Mouse (Mus musculus) embryonic facial prominence, embryonic 10.5 days (tissue): Measurements from ENCODE around the gene Tnfaip8l2. TPM values are rescaled to one million over a fixed set of nuclear protein-coding genes. Genes with fewer than 3 reads are reported as not detected.

ENCODE experiments used
- DNase-seq: peaks from one replicate; pipeline ENCODE4 v3.0.0-alpha.2; 2017; ENCODE audit warnings: low spot score
- H3K27ac ChIP-seq: fragments of 300-500 bp; sonication (generic); replicated peaks from 2 replicates; pipeline ENCODE4 v1.5.1; 2016; ENCODE audit warnings: mild to moderate bottlenecking
- H3K27me3 ChIP-seq: fragments of 300-500 bp; sonication (generic); replicated peaks from 2 replicates; pipeline ENCODE4 v1.6.1; 2016; ENCODE audit warnings: low read depth, mild to moderate bottlenecking; ENCODE audit not compliant: poor library complexity, severe bottlenecking
- H3K36me3 ChIP-seq: fragments of 300-500 bp; sonication (generic); replicated peaks from 2 replicates; pipeline ENCODE4 v1.6.1; 2016; ENCODE audit warnings: mild to moderate bottlenecking, moderate library complexity
- H3K4me1 ChIP-seq: fragments of 300-500 bp; sonication (generic); 2 replicates; pipeline ENCODE4 v1.6.1; 2016
- H3K4me3 ChIP-seq: fragments of 300-500 bp; sonication (generic); 2 replicates; pipeline ENCODE4 v1.5.1; 2016; ENCODE audit warnings: mild to moderate bottlenecking, moderate library complexity
- H3K9me3 ChIP-seq: fragments of 300-500 bp; sonication (generic); 2 replicates; pipeline ENCODE4 v1.6.1; 2016; ENCODE audit warnings: mild to moderate bottlenecking
- WGBS: fragments of 180-500 bp; shearing (Covaris S2); methylation state at CpG from one replicate; pipeline ENCODE4 v1.1.7; 2016; 5-methylcytosine and 5-hydroxymethylcytosine counted together
- polyA plus RNA-seq: library from polyadenylated mRNA; unstranded; fragments of >200 nt; fragmentation: Nextera tagmentation; extraction: Ambion mirVana; gene quantifications from 2 replicates; pipeline ENCODE4 v1.2.1, GENCODE M21; 2016

The Tnfaip8l2 gene
- polyA plus RNA-seq, 1 experiment from 2014 or later: 2.8 TPM

DNA sequence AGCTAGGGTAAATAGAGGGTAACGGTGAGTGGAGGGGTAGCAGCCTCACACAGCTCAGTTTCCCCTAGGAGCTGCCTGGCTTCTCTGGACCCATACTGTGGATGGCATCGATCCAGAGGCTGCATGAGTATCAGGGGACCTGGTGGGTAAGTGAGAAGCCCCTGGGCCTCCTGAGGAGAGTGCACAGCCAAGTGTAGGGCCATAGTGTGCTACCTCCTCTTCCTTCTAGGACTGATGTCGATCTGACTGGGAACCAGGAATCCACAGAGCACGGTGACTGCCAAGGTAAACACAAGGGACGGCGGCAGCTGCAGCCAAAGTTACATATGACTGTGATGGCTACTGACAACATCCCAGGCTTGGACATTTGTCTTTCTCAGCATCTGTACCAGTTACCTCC lies 28.9 kb upstream of the Tnfaip8l2 start:
- WGBS: 82% methylated on average over 6 of the region's 6 CpGs
- Histone ChIP-seq H3K36me3 (peaks cover 70% of the 10 kb centered on the region), H3K9me3 (no peaks in the 10 kb centered on the region), H3K4me3 (no peak overlapping the region), H3K27ac (no peak overlapping the region), H3K4me1 (peaks cover 21% of the 10 kb centered on the region), H3K27me3 (peaks cover 89% of the 10 kb centered on the region)
- DNase-seq: no peak

DNA sequence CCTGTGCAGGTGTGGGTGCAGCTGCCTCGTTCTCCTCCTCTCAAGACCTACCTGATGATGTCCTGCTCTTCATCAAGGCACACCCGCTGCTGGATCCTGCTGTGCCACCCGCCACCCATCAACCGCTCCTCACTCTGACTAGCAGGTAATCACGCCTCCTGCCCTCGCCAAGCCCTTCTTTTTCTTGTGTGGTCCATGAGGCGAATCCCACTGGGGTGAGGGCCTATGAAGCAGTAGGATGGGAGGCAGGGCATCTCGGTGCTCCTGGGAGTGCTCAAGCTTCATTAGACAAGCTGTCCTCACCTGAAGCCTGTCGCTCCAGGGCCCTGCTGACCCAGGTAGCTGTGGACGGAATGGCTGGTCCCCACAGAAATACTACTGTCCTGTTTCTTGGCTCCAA lies 27.8 kb upstream of the Tnfaip8l2 start:
- H3K36me3 ChIP-seq: peaks cover 82% of the 10 kb centered on the region

DNA sequence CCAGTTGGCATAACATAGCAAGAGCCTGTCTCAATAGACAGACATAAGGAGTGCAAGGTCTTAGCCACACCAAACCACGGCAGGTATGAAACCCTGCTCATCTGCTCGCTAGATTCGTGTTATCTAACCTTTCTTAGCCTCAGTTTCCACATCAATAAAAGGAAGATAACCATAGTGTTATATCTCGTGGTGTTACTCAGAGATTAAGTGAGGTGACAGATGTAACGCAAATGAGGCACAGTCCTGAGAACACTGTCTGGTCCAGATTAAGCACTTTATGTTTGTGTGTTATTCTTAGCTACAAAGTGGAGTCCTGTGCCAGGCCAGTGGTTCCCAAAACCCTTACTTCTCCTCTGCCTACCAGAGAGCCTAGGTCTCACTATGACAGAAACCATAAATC lies 22.7 kb upstream of the Tnfaip8l2 start:
- H3K9me3 ChIP-seq: no peaks in the 10 kb centered on the region
- no peak for DNase-seq
- peaks cover 39% of the 10 kb centered on the region for H3K4me1 ChIP-seq
- peaks cover 62% of the 10 kb centered on the region for H3K36me3 ChIP-seq
- H3K27ac ChIP-seq: no peak overlapping the region
- WGBS: 84% methylated on average over 5 of the region's 5 CpGs
- peaks cover 66% of the 10 kb centered on the region for H3K27me3 ChIP-seq
- H3K4me3 ChIP-seq: no peak overlapping the region

More for the DNA sequence above, 27.8 kb upstream of the Tnfaip8l2 start:
- Histone ChIP-seq H3K4me1 (peaks cover 21% of the 10 kb centered on the region), H3K4me3 (no peak overlapping the region), H3K9me3 (no peaks in the 10 kb centered on the region), H3K27me3 (peaks cover 81% of the 10 kb centered on the region), H3K27ac (no peak overlapping the region)
- no peak for DNase-seq
- 88% methylated on average over 10 of the region's 10 CpGs for WGBS

DNA sequence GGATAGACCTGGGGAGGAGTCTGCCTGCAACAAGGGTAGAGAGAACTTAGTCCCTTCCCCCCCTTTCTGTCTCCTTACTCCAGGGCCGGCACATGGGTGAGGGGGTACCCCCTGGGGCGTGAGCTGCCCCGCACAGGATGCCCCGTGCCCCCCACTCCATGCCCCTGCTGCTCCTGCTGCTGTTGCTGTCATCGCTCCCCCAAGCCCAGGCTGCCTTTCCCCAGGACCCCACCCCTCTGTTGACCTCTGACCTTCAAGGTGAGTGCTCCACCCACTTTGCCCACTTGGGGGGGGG lies 22.0 kb upstream of the Tnfaip8l2 start:
- Histone ChIP-seq H3K4me3 (no peak overlapping the region), H3K9me3 (no peaks in the 10 kb centered on the region), H3K27ac (no peak overlapping the region), H3K27me3 (peaks cover 66% of the 10 kb centered on the region), H3K36me3 (peaks cover 55% of the 10 kb centered on the region), H3K4me1 (peaks cover 44% of the 10 kb centered on the region)
- WGBS: 48% methylated on average over 5 of the region's 5 CpGs
- no peak for DNase-seq

DNA sequence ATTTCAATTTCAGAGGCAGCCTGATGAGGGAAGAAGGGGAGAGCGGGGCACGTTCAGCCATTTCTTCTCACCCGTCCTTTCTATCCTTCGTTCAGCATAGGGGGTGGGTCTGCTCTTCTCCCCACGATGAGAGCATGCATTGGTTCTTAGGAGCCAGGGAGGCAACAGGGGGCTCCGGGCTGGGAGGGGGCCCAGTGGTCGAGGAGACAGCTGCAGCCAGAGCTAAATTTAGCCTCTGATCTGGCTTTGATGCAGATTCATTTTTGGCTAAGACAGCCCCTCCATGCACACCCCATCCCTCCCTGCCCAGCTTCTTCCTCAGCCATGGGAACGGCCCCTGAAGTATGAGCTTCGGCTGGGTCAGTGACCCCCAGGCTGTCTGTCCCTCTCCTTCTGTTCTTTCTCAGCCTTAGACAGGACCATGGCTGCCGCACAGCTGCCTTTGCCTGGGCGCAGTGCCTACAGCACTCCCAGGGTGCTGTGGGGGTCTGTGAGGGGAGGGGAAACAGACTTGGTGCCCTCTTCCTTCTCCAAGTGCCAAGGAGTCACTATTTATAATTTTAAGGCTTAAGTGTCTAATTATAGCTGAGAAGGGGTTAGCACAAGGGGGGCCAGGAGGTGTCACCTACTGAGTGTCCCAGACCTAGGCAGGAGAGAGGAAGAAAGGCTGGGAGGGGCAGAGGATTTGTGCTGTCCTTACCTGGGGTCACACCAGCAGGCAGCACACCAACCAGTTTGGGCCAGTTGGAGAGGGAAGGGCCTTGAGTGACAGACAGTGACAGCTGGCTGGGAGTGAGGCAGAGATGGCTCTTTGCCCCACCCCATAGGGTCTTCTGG lies 21.5 kb upstream of the Tnfaip8l2 start:
- no peak for DNase-seq
- H3K36me3 ChIP-seq: peaks cover 50% of the 10 kb centered on the region
- 63% methylated on average over 11 of the region's 11 CpGs for WGBS
- no peaks in the 10 kb centered on the region for H3K9me3 ChIP-seq
- no peak overlapping the region for H3K27ac ChIP-seq
- H3K4me3 ChIP-seq: no peak overlapping the region
- H3K4me1 ChIP-seq: peaks cover 44% of the 10 kb centered on the region
- peaks cover 66% of the 10 kb centered on the region for H3K27me3 ChIP-seq

DNA sequence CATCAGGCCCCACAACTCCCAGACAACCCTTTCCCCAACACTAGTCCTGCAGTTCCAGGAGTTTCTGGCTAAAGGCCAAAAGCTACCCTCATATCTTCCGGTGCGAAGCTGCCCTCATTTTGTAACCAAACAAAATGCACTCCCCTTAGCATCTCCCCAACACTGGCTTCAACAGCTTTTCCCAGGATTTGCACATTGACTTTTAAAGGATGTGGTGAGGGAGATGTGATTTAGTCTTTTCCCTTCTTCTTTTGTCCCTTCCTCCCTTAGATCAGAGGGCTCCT lies 20.1 kb upstream of the Tnfaip8l2 start:
- WGBS: 53% methylated on average over 2 of the region's 2 CpGs
- Histone ChIP-seq H3K27me3 (peaks cover 60% of the 10 kb centered on the region), H3K4me3 (peak overlapping the region; percentile 89), H3K36me3 (peaks cover 36% of the 10 kb centered on the region), H3K27ac (no peak overlapping the region), H3K4me1 (peaks cover 44% of the 10 kb centered on the region), H3K9me3 (no peaks in the 10 kb centered on the region)
- no peak for DNase-seq

DNA sequence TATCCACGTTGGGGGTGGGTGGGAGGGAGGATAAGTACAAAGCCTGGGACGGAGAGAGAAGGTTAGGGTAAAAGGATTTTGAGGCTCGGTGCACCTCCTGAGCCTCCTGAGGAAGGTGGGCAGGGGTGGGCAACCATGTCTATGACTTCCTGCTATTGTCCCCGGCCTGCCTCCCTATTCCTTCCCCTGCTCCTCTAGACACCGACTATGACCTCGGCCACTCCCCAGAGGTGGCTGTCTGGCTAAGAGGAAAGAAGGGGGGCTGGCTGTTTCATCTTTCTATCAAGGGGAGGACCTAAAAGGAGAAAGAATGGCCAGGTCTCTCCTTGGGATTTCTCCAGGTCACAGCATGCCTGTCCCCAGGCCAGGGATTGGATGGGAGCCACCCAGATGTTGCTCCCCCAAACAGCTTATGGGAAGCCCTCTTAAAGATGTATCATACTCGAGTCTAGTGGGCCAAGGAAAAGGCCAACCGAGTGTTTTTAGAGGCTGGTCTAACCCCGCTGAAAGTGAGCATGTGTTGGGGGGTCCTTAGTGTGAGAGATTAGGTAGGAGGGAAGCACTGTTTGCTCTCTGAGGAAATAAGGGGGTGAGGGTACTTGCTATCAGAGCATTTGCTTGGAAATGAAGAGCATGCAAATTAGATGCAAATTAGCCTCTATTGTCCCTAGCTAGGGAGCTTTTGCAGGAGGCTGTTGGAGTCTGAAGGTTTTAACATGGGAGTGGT lies 19.6 kb upstream of the Tnfaip8l2 start:
- H3K4me3 ChIP-seq: peak overlapping the region; percentile 89
- peak overlapping the region; percentile 86 for H3K27ac ChIP-seq
- H3K9me3 ChIP-seq: no peaks in the 10 kb centered on the region
- H3K4me1 ChIP-seq: peaks cover 44% of the 10 kb centered on the region
- DNase-seq: no peak
- 5% methylated on average over 9 of the region's 9 CpGs for WGBS
- peaks cover 31% of the 10 kb centered on the region for H3K36me3 ChIP-seq
- peaks cover 60% of the 10 kb centered on the region for H3K27me3 ChIP-seq

DNA sequence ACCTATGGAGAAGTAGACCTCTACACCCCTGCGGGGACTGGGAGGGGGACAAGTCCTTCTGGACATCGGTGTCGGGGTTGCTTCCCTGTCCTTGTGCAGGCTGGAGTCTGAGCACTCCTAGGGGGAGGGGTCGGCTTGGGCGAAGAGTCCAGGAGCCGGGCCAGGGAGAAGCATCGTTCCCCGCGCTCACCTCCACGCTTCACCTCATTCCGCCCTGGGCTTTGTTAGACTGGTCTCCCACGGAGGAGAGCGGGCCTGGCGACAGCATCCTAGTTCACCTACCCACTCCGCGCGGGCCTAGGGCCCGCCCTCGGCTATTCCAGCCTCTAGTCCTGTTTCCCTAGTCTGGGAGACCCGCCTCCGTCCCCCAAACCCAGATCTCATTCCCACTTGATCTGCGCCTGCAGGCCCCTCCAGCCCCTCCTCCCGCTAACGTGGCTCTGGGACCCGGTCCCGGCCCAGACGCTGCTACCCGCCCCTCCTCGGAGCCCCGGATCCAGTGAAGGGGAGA lies 18.9 kb upstream of the Tnfaip8l2 start:
- Histone ChIP-seq H3K36me3 (peaks cover 24% of the 10 kb centered on the region), H3K27me3 (peaks cover 59% of the 10 kb centered on the region), H3K27ac (peak overlapping the region; percentile 86), H3K9me3 (no peaks in the 10 kb centered on the region), H3K4me3 (peak overlapping the region; percentile 89), H3K4me1 (peaks cover 44% of the 10 kb centered on the region)
- peak; percentile 59 for DNase-seq
- 1% methylated on average over 30 of the region's 30 CpGs for WGBS

DNA sequence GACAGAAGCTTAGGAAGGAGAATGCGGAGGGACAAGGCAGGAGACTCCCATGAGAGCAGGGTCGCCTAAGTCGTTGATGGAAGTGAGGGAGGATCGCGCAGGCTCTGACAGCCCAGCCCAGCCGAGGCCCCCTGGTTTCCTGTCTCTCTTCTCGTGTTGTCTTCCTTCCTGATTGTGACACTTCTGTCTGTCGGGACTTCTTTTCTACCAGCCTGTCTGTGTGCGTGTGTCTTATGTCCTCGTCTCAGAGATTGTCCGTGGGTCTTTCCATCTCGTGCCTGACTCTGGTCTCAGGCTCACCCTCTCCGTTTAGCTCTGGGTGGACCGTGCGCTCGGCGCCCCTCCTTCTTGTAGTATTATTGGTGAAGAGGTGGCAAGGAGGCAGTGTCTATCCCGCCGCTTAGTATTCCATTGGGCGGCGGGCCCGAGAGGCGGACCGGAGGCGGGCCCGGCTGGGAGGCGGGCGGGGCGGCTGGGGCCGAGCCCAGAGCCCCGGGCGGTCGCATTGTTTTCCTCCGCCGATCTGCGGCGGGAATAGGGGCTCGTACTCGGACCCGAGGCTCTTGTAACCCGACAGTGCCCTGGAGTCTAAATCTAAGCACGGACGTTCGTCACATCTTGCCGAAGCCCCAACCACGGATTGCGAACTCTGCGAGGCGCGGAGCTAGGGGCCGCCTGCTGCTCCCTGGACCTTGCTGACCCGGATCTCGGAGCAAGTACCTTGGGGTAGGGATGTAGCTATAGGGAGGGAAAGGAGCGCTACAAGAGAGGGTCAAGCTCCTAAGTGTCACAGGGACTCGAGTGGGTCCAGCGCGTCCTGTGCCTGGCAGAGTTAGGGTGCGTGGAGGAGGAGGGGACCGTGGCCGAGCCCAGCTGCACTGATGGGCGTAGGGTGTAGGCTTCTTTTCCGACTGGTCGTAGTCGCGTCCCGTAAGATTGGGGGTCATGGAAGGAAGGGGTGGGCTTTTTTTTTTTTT lies 18.1 kb upstream of the Tnfaip8l2 start, which contains the start of gene Sema6c:
Gene Sema6c, plus strand, starts transcription at position 471 of the 977 bp plus-strand sequence.
- peak within 1 kb of the TSS; percentile 86 for H3K27ac ChIP-seq
- peak within 1 kb of the TSS; percentile 89 for H3K4me3 ChIP-seq
- H3K27me3 ChIP-seq: peaks cover 59% of the 10 kb centered on the region
- peak; percentile 93 for DNase-seq
- peaks cover 16% of the 10 kb centered on the region for H3K36me3 ChIP-seq
- no peaks in the 10 kb centered on the region for H3K9me3 ChIP-seq
- under 1% methylated on average over 66 of the region's 66 CpGs for WGBS
- H3K4me1 ChIP-seq: peaks cover 44% of the 10 kb centered on the region

DNA sequence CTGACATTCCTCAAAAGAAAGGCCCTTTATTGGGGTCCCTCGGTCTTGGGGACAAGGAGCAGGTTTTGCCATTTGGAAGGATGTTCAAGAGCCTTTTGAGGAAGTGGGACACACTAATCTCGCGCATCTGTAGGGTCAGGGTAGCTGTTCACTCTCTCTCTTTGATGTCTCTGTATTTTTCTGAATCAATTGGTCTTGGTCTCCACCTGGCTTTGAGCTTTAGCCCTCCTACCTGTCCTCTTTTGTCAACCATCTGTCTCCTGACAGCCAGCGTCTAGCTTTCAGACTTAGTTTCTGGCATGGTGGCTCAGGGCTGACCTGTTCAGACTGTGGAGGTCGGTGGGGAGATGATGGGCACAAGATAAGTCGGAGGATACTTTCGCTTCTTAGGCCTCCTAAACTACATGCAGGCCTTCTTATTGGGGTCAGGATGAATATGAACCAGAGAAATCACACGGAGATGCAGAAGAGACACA lies 17.4 kb upstream of the Tnfaip8l2 start:
- peak overlapping the region; percentile 89 for H3K4me3 ChIP-seq
- peaks cover 9% of the 10 kb centered on the region for H3K36me3 ChIP-seq
- H3K9me3 ChIP-seq: no peaks in the 10 kb centered on the region
- WGBS: 10% methylated on average over 8 of the region's 8 CpGs
- H3K4me1 ChIP-seq: peaks cover 44% of the 10 kb centered on the region
- no peak for DNase-seq
- no peak overlapping the region for H3K27ac ChIP-seq
- H3K27me3 ChIP-seq: peaks cover 58% of the 10 kb centered on the region

DNA sequence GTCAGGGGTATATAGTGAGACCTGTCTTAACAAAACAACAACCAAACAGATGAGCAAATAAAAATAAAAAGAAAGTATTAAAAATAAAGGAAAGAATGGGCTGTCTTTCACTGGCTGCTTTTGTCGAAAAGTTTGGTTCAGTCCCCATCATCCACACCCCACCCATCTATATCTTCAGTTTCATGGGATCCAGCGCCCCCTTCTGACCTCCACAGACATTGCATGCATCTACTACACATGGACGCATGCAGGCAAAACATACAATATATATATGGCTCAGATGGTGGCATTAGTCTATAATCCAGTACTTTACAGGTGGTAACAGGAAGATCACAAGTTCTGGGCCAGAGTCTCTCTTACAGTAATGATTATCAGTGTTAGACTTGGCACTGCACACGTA lies 11.7 kb upstream of the Tnfaip8l2 start:
- 55% methylated on average over 4 of the region's 4 CpGs for WGBS
- DNase-seq: no peak
- H3K9me3 ChIP-seq: no peaks in the 10 kb centered on the region

DNA sequence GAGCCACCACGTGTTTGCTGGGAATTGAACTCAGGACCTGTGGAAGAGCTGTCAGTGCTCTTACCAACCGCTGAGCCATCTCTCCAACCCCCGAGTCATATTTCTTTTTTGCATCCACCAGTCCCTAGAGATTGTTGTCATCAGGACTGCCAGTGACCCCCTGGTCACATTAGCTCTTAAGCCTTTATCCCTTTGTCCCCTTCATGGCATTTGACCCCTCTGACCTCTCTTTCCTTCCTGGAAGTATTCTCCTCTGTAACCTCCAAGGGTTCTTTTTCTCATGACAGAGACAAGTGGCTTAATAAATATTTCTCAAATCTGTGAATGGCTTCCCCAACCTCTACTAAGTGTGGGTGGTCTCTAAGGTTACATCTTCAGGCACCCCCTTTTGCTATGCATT lies 5.8 kb upstream of the Tnfaip8l2 start:
- no peaks in the 10 kb centered on the region for H3K27me3 ChIP-seq
- no peaks in the 10 kb centered on the region for H3K36me3 ChIP-seq
- no peak overlapping the region for H3K4me3 ChIP-seq
- H3K27ac ChIP-seq: no peak overlapping the region
- H3K4me1 ChIP-seq: 0 out of 2 replicates have a peak, but pooled peaks cover 10% of the 10 kb centered on the region
- no peak for DNase-seq
- WGBS: 50% methylated on average over 3 of the region's 3 CpGs
- no peaks in the 10 kb centered on the region for H3K9me3 ChIP-seq

More for the DNA sequence above, 11.7 kb upstream of the Tnfaip8l2 start:
- Histone ChIP-seq H3K36me3 (no peaks in the 10 kb centered on the region), H3K27ac (no peak overlapping the region), H3K4me3 (no peak overlapping the region), H3K4me1 (no peaks in the 10 kb centered on the region), H3K27me3 (peaks cover 12% of the 10 kb centered on the region)
